Mouse (Mus musculus) left cerebral cortex, postnatal 25 days (tissue): Measurements from ENCODE around the gene Ankrd13b. TPM values are rescaled to one million over a fixed set of nuclear protein-coding genes. Genes with fewer than 3 reads are reported as not detected.
"Not testable (repeated sequence)": the region's sequence is repeated elsewhere in the genome, so short reads cannot be mapped to it uniquely, and the experiment has no call there.

Experiments used
- DNase-seq, 2 experiments: peaks; one replicate each; pipeline ENCODE4 v3.0.0; 2022; ENCODE audit warnings: low spot score in 2 of 2, mixed read lengths in 1 of 2
- intact Hi-C: fragments of 180-260 bp; cut with DNase I; formaldehyde crosslinking; loops from one replicate; pipeline ENCODE4 v1.15.1; 2025
- total RNA-seq, 2 experiments: library from RNA; stranded (reverse); gene quantifications; 2 replicates each; pipeline ENCODE4 v1.2.3; 2021

Gene Ankrd13b
- 100 to 1,000 TPM; 100 to 101 TPM for total RNA-seq

GRCm38 (mm10) chr11:77489591-77490235 lies at the start of gene Ankrd13b:
Ankrd13b (minus strand) TSS chr11:77489678.
- DNase-seq = peak; percentile 79 to 89
- intact Hi-C loops = loop anchor here (2.0 to 5.0 kb wide), 2 partner anchors 118 to 135 kb away; partner anchors contain the start of gene Taok1

- intact Hi-C loops = no loop called here
- DNase-seq = no peak
These were observed 42.8 kb upstream of the Ankrd13b start for GRCm38 (mm10) chr11:77532202-77532846.

- no peak for DNase-seq
- intact Hi-C loops = no loop called here
These were observed 41.4 kb upstream of the Ankrd13b start for GRCm38 (mm10) chr11:77530862-77531261.

GRCm38 (mm10) chr11:77529644-77530043 lies 40.2 kb upstream of the Ankrd13b start:
- DNase-seq = no peak
- intact Hi-C loops = no loop called here

- intact Hi-C loops = not testable (repeated sequence)
These were observed 38.9 kb upstream of the Ankrd13b start for GRCm38 (mm10) chr11:77528420-77528819.

GRCm38 (mm10) chr11:77525804-77526486 lies 36.5 kb upstream of the Ankrd13b start:
- no peak for DNase-seq
- intact Hi-C loops = no loop called here

More at GRCm38 (mm10) chr11:77528420-77528819, 38.9 kb upstream of the Ankrd13b start:
- DNase-seq = not testable (repeated sequence)

- intact Hi-C loops = no loop called here
- DNase-seq = no peak
These were observed 31.4 kb upstream of the Ankrd13b start for GRCm38 (mm10) chr11:77520601-77521529.

- no peak for DNase-seq
- intact Hi-C loops = loop anchor here (5.0 kb wide), 1 partner anchor 168 kb away; the partner anchor contains the start of gene Nufip2
These were observed 29.6 kb upstream of the Ankrd13b start, which contains the start of gene Gm10392 for GRCm38 (mm10) chr11:77519043-77519442. Gm10392 (minus strand) TSS chr11:77519198.

GRCm38 (mm10) chr11:77518051-77518798 lies 28.7 kb upstream of the Ankrd13b start:
- intact Hi-C loops = loop anchor here (5.0 kb wide), 1 partner anchor 169 kb away; the partner anchor contains the start of gene Nufip2
- DNase-seq = no peak

- DNase-seq = no peak
- intact Hi-C loops = loop anchor here (5.0 kb wide), 1 partner anchor 171 kb away; the partner anchor contains the start of gene Nufip2
These were observed 27.3 kb upstream of the Ankrd13b start for GRCm38 (mm10) chr11:77516553-77517425.

- DNase-seq = no peak
- intact Hi-C loops = loop anchor here (5.0 kb wide), 1 partner anchor 171 kb away; the partner anchor contains the start of gene Nufip2
These were observed 26.4 kb upstream of the Ankrd13b start, which contains the start of gene Trp53i13 for GRCm38 (mm10) chr11:77515637-77516552. Trp53i13 (minus strand) TSS chr11:77515980.

- DNase-seq = peak; percentile 59 to 71
- intact Hi-C loops = loop anchor here (5.0 kb wide), 1 partner anchor 172 kb away; the partner anchor contains the start of gene Nufip2
These were observed 25.6 kb upstream of the Ankrd13b start, which contains the start of gene Abhd15 for GRCm38 (mm10) chr11:77514832-77515636. Abhd15 (plus strand) TSS chr11:77515121.

GRCm38 (mm10) chr11:77514281-77514831 lies 24.9 kb upstream of the Ankrd13b start:
- intact Hi-C loops = no loop called here
- no peak for DNase-seq

- intact Hi-C loops = no loop called here
These were observed 24.3 kb upstream of the Ankrd13b start for GRCm38 (mm10) chr11:77513811-77514170.

More at GRCm38 (mm10) chr11:77513811-77514170, 24.3 kb upstream of the Ankrd13b start:
- DNase-seq = no peak
